Mouse (Mus musculus) limb, embryonic 15.5 days (tissue): Measurements from ENCODE around the gene Mtap. TPM values are rescaled to one million over a fixed set of nuclear protein-coding genes. Genes with fewer than 3 reads are reported as not detected.

Experiments
- ATAC-seq: fragments of 200-750 bp; cut with Nextera tagmentation; 2 replicates; pipeline ENCODE4 v1.8.0; 2017; ENCODE audit warnings: low read depth, moderate TSS enrichment; ENCODE audit not compliant: insufficient number of reproducible peaks, low FRiP score, low TSS enrichment
- H3K27ac ChIP-seq: fragments of 300-500 bp; sonication (generic); 2 replicates; pipeline ENCODE4 v1.5.1; 2015; ENCODE audit warnings: moderate library complexity, mild to moderate bottlenecking, inconsistent platforms
- H3K27me3 ChIP-seq: fragments of 300-500 bp; sonication (generic); 2 replicates; pipeline ENCODE4 v1.6.1; 2015; ENCODE audit warnings: inconsistent platforms
- H3K36me3 ChIP-seq: fragments of 300-500 bp; sonication (generic); 2 replicates; pipeline ENCODE4 v1.6.1; 2015; ENCODE audit warnings: inconsistent platforms
- H3K4me1 ChIP-seq: fragments of 300-500 bp; sonication (generic); 2 replicates; pipeline ENCODE4 v1.6.1; 2015; ENCODE audit warnings: inconsistent platforms
- H3K4me2 ChIP-seq: fragments of 300-500 bp; sonication (generic); 2 replicates; pipeline ENCODE4 v1.6.1; 2015; ENCODE audit warnings: mild to moderate bottlenecking, inconsistent platforms
- H3K4me3 ChIP-seq: fragments of 300-500 bp; sonication (generic); 2 replicates; pipeline ENCODE4 v1.5.1; 2015; ENCODE audit warnings: mild to moderate bottlenecking, inconsistent platforms
- H3K9ac ChIP-seq: fragments of 300-500 bp; sonication (generic); 2 replicates; pipeline ENCODE4 v1.6.1; 2015; ENCODE audit warnings: inconsistent platforms
- H3K9me3 ChIP-seq: fragments of 300-500 bp; sonication (generic); 2 replicates; pipeline ENCODE4 v1.6.1; 2016; ENCODE audit warnings: inconsistent platforms
- WGBS: fragments of 180-500 bp; shearing (Covaris S2); methylation state at CpG from one replicate; pipeline ENCODE4 v1.1.7; 2015; 5-methylcytosine and 5-hydroxymethylcytosine counted together
- polyA plus RNA-seq: library from polyadenylated mRNA; unstranded; fragments of >200 nt; fragmentation: Nextera tagmentation; extraction: Ambion mirVana; gene quantifications from 2 replicates; pipeline ENCODE4 v1.2.1, GENCODE M21; 2015

Gene Mtap
- polyA plus RNA-seq, 1 experiment from 2014 or later: 68.1 TPM

DNA sequence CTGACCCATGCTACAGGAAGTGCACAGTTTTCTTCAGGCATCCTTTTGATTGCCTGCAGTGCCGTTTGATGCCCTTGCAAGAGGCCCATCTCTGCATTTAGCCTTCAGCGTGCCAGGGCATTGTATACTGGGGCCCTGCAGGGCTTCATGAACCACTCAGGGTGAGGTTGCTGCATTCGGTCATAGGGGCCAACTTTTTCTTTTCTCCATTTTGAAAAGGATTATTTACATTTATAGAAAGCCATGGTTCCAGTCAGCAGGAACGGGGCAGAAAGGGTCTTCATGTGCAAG lies 1.4 kb downstream of the Mtap start:
- Histone ChIP-seq H3K27me3 (no peaks in the 10 kb centered on the region), H3K36me3 (0 out of 2 replicates have a peak, but pooled peaks cover under 1% of the 10 kb centered on the region), H3K4me3 (peak overlapping the region; percentile 98), H3K9me3 (no peaks in the 10 kb centered on the region), H3K9ac (no peak overlapping the region), H3K27ac (peak overlapping the region; percentile 93), H3K4me1 (peaks cover 30% of the 10 kb centered on the region), H3K4me2 (peak overlapping the region; percentile 82)
- 12% methylated on average over 4 of the region's 4 CpGs for WGBS
- no peak for ATAC-seq

DNA sequence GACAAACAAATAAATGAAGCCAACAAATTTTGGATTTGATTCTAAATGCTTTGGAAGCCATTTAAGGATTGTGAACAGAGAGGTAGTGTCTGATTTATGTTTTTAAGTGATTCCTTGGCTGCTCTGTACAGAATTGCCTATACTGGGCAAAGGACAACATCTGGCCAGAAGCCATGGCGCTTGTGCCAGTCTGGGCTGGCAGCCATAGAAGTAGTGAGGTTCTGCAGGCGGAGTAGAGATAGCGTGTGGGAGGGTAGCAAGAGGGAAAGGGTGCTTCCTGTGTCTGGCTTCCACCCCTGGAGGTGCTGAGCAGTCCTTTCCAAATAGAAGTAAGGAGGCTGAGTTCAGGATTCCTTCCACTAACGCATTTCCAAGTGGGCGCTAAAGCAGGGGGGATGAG lies 3.9 kb downstream of the Mtap start:
- no peaks in the 10 kb centered on the region for H3K27me3 ChIP-seq

DNA sequence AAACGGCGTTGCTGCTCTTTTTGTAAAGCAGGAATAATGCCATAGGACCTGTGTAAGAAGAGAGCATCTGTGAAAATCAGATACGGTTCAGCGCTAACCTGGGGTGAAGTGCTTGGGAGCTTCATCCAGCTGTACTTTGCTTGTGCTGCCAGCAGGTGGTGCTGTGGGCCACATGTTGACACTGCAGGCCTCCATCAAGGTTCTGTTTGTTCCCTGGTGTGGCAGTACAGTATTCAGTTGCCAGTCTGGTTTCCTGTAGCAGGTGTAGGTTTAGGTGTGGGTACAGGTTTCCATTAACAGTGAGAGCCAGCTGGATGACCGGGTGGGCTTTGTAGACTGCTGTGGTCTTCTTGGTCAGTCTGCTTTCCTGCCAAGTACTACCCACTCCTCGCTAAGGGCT lies 8.5 kb downstream of the Mtap start:
- H3K4me2 ChIP-seq: no peak overlapping the region
- no peaks in the 10 kb centered on the region for H3K9me3 ChIP-seq
- WGBS: 42% methylated on average over 6 of the region's 6 CpGs
- no peaks in the 10 kb centered on the region for H3K27me3 ChIP-seq
- H3K9ac ChIP-seq: no peak overlapping the region
- H3K27ac ChIP-seq: no peak overlapping the region
- no peak for ATAC-seq
- peaks cover 5% of the 10 kb centered on the region for H3K4me1 ChIP-seq
- H3K4me3 ChIP-seq: no peak overlapping the region
- H3K36me3 ChIP-seq: peaks cover 30% of the 10 kb centered on the region

More for the DNA sequence above, 3.9 kb downstream of the Mtap start:
- peaks cover 30% of the 10 kb centered on the region for H3K4me1 ChIP-seq
- no peak overlapping the region for H3K27ac ChIP-seq
- no peaks in the 10 kb centered on the region for H3K9me3 ChIP-seq
- WGBS: 71% methylated on average over 5 of the region's 5 CpGs
- no peak overlapping the region for H3K9ac ChIP-seq
- no peak overlapping the region for H3K4me3 ChIP-seq
- H3K36me3 ChIP-seq: peaks cover 6% of the 10 kb centered on the region; the same call in 1 of the 2 replicates
- ATAC-seq: no peak
- no peak overlapping the region for H3K4me2 ChIP-seq

DNA sequence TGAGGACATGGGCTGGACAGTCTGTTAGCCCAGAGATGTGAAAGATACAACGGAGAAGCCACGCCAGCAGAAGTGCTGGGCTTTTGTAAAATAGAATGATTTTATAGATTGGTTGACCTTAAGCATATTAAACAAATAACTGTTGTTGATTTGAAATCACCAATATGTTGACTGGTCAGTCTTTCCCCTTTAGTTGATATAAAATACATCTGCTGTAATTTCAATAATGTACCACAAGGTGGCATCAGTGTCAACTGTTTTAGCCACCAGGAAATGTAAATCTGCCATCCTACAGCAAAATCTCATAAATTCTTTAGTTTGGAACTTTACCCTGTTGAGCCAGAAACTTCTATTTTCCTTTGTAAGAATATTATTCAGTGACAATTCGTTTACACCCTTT lies 9.4 kb downstream of the Mtap start:
- H3K4me3 ChIP-seq: no peak overlapping the region
- H3K4me1 ChIP-seq: no peaks in the 10 kb centered on the region
- WGBS: 57% methylated on average over 3 of the region's 3 CpGs
- H3K4me2 ChIP-seq: no peak overlapping the region
- no peaks in the 10 kb centered on the region for H3K27me3 ChIP-seq
- ATAC-seq: no peak
- H3K9ac ChIP-seq: no peak overlapping the region
- no peak overlapping the region for H3K27ac ChIP-seq
- H3K9me3 ChIP-seq: no peaks in the 10 kb centered on the region
- peaks cover 37% of the 10 kb centered on the region for H3K36me3 ChIP-seq

DNA sequence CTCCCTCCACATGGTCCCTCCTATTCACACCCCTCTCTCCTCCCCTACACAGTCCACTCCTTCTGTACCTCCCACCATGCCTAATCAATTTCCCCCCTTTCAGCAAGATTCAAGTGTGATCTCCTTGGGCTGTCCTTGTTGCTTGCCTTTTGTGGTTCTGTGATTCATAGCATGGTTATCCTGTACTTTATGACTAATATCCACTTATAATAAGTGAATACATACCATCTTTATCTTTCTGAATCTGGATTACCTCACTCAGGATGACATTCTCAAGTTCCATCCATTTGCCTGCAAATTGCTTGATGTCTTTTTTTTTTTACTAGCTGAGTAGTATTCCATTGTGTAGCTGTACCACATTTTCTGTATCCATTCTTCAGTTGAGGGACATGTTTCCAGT lies 12.3 kb downstream of the Mtap start:
- peaks cover 44% of the 10 kb centered on the region for H3K36me3 ChIP-seq
- no peak overlapping the region for H3K4me3 ChIP-seq
- H3K9ac ChIP-seq: no peak overlapping the region
- no peak for ATAC-seq
- H3K4me2 ChIP-seq: no peak overlapping the region
- no peak overlapping the region for H3K27ac ChIP-seq
- no peaks in the 10 kb centered on the region for H3K27me3 ChIP-seq
- no peaks in the 10 kb centered on the region for H3K9me3 ChIP-seq
- H3K4me1 ChIP-seq: no peaks in the 10 kb centered on the region

DNA sequence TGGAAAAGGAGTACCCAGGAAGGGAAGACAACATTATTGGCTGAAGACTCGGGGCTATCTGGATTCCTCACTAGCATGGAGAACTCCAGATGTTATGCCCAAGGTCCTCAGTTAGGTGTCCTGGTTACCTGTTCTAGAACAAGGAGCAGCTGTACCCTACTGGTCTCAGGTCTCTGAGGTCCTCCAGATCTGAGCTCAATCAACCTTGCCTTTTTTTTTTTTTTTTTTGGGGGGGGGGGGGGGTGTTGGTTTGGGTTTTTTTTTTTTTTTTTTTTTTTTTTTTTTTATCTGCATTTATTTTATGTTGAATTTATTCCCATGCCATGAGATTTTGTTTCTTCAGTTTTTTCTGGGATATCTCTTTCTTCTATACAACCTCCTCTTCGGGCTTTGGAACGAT lies 24.5 kb downstream of the Mtap start:
- H3K4me2 ChIP-seq: no peak overlapping the region
- 89% methylated on average over 3 of the region's 3 CpGs for WGBS
- H3K27me3 ChIP-seq: no peaks in the 10 kb centered on the region
- H3K27ac ChIP-seq: no peak overlapping the region
- no peaks in the 10 kb centered on the region for H3K9me3 ChIP-seq
- ATAC-seq: no peak
- no peak overlapping the region for H3K4me3 ChIP-seq
- H3K36me3 ChIP-seq: peaks cover 82% of the 10 kb centered on the region
- H3K9ac ChIP-seq: no peak overlapping the region
- H3K4me1 ChIP-seq: no peaks in the 10 kb centered on the region

DNA sequence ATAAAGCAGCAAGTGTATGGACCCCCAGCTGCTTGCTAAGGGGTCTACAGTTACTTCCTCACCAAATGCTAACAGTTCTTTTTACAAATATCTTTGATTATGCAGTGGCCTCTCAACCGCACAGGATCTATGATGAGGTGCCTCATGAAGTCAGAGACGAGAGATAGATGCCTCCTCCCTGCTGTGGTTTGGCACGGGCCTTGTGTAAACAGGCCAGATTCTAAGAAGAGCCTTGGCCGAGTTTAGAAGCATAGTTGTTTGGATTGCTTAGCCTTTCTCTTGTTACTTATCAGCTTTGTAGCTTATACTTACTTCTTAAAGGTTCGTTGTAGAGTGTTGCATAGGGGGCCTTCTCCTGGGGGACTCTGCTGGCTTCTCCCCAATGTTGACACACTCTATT lies 25.6 kb downstream of the Mtap start:
- H3K27ac ChIP-seq: no peak overlapping the region
- 83% methylated on average over 5 of the region's 5 CpGs for WGBS
- no peaks in the 10 kb centered on the region for H3K4me1 ChIP-seq

DNA sequence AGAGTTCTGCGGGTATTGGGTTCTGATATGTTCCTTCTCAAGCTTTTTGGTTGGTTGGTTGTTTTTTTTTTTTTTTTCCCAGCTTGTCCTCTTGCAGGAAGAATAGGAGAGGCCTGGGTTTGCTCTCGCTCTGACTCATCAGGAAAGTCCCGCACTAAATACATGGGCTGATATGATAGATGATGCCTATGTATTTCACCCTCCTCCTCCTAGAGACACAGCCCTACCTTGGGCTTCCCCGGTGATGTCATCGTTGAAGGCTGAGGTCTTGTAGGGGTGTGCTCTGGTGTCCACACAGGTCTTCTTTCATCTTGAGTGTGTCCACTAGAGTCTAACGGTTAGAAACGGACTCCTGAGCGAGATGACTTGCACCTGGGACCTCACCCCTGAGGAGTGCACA lies 26.7 kb downstream of the Mtap start:
- H3K4me1 ChIP-seq: no peaks in the 10 kb centered on the region
- H3K4me3 ChIP-seq: no peak overlapping the region
- no peak overlapping the region for H3K9ac ChIP-seq
- 94% methylated on average over 8 of the region's 8 CpGs for WGBS
- no peaks in the 10 kb centered on the region for H3K9me3 ChIP-seq
- H3K27me3 ChIP-seq: no peaks in the 10 kb centered on the region
- ATAC-seq: 0 out of 2 replicates have a peak, but pooled peaks have one; percentile 24
- H3K27ac ChIP-seq: no peak overlapping the region
- no peak overlapping the region for H3K4me2 ChIP-seq
- H3K36me3 ChIP-seq: peaks cover 82% of the 10 kb centered on the region

More for the DNA sequence above, 25.6 kb downstream of the Mtap start:
- H3K27me3 ChIP-seq: no peaks in the 10 kb centered on the region
- no peak overlapping the region for H3K4me2 ChIP-seq
- ATAC-seq: no peak
- no peak overlapping the region for H3K9ac ChIP-seq
- no peaks in the 10 kb centered on the region for H3K9me3 ChIP-seq
- H3K36me3 ChIP-seq: peaks cover 82% of the 10 kb centered on the region
- H3K4me3 ChIP-seq: no peak overlapping the region

DNA sequence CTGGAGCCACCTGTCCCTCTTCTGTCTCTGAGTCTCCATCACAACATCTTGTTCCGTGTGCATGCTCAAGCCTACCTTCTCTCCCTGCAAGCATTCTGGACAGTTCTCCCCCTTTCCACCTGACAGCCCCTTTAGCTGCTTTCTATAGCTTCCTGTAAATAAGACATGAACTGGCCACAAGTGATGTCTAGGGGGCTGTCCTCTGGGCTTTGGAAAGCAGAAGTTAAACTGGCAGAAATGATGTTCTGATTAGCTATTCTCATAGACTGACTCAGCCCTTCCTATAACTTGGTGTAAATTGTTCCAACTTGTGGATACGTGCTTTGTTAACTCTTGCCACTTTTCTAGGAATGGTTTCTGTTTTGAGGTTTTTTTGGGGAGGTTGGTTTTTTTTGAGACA lies 27.8 kb downstream of the Mtap start:
- H3K9me3 ChIP-seq: no peaks in the 10 kb centered on the region
- H3K36me3 ChIP-seq: peaks cover 86% of the 10 kb centered on the region
- H3K4me1 ChIP-seq: no peaks in the 10 kb centered on the region
- H3K4me3 ChIP-seq: no peak overlapping the region
- WGBS: 85% methylated on average over 2 of the region's 2 CpGs
- H3K9ac ChIP-seq: no peak overlapping the region
- no peak overlapping the region for H3K27ac ChIP-seq
- no peaks in the 10 kb centered on the region for H3K27me3 ChIP-seq
- no peak for ATAC-seq
- no peak overlapping the region for H3K4me2 ChIP-seq

DNA sequence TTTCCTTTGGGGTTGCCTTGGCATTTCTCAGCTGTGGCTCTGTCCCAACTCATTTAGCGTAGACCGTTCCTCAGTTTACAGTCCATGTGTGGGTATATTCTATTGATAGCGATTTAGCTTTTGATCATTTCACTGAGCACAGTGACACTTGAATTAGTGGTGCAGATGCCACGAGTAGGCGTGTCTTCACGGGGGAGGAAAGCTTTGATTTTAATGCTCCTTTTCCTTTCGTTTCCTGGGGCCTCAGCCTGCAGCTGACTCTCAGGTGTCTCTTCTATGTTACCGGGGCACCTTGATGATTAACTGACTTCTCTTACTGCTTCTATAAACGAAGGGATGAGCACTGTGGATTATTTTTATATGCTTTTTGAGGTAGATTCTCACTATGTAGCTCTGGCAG lies 32.0 kb downstream of the Mtap start:
- H3K9me3 ChIP-seq: no peaks in the 10 kb centered on the region
- no peaks in the 10 kb centered on the region for H3K4me1 ChIP-seq
- H3K36me3 ChIP-seq: peaks cover 79% of the 10 kb centered on the region
- no peak overlapping the region for H3K27ac ChIP-seq
- H3K4me3 ChIP-seq: no peak overlapping the region
- H3K4me2 ChIP-seq: no peak overlapping the region
- no peak overlapping the region for H3K9ac ChIP-seq
- no peak for ATAC-seq
- H3K27me3 ChIP-seq: no peaks in the 10 kb centered on the region
- WGBS: 92% methylated on average over 9 of the region's 9 CpGs

DNA sequence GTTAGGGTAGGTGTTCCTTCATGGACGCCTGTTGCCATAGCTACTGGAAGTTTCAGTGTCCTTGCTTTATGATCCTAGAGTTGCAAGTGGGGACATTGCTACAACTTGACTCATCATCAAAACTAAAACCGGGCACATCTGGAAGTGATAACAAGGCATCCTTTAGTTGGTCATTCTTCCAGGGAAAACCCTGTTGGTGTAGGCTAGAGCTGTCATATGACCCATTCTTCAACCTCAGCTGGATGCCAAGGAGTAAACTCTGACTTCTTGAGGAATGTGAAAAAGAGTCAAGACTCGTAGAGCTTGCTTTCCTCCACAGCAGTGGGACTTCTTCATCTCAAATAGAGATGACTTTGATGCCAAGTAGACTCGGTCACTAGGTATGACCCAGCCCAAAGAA lies 32.8 kb downstream of the Mtap start:
- no peak overlapping the region for H3K4me2 ChIP-seq
- ATAC-seq: no peak
- H3K9ac ChIP-seq: no peak overlapping the region
- H3K36me3 ChIP-seq: peaks cover 78% of the 10 kb centered on the region
- no peaks in the 10 kb centered on the region for H3K4me1 ChIP-seq
- H3K27me3 ChIP-seq: no peaks in the 10 kb centered on the region
- no peak overlapping the region for H3K27ac ChIP-seq
- no peak overlapping the region for H3K4me3 ChIP-seq
- WGBS: 80% methylated on average over 4 of the region's 4 CpGs
- H3K9me3 ChIP-seq: no peaks in the 10 kb centered on the region

DNA sequence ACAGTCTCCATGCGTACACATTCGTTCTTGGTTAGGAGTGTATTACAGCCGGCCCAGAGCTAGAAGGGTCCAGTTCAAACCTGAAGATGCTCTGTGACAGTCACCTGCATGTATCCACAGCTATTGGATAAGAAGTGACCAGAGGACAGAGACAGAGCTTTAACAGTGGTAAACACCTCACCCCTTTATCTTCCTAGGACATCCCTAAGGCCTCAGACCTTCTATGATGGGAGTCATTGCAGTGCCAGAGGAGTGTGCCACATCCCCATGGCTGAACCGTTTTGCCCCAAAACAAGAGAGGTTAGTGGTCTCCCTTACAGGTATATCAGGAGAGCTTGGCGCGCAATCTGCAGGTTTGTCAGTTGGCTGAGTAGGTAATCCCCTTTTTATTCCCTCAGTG lies 34.0 kb downstream of the Mtap start:
- Histone ChIP-seq H3K36me3 (peaks cover 78% of the 10 kb centered on the region), H3K9me3 (no peaks in the 10 kb centered on the region), H3K4me2 (no peak overlapping the region), H3K4me1 (no peaks in the 10 kb centered on the region), H3K4me3 (no peak overlapping the region), H3K9ac (no peak overlapping the region), H3K27ac (no peak overlapping the region), H3K27me3 (no peaks in the 10 kb centered on the region)
- no peak for ATAC-seq
- 93% methylated on average over 6 of the region's 6 CpGs for WGBS

DNA sequence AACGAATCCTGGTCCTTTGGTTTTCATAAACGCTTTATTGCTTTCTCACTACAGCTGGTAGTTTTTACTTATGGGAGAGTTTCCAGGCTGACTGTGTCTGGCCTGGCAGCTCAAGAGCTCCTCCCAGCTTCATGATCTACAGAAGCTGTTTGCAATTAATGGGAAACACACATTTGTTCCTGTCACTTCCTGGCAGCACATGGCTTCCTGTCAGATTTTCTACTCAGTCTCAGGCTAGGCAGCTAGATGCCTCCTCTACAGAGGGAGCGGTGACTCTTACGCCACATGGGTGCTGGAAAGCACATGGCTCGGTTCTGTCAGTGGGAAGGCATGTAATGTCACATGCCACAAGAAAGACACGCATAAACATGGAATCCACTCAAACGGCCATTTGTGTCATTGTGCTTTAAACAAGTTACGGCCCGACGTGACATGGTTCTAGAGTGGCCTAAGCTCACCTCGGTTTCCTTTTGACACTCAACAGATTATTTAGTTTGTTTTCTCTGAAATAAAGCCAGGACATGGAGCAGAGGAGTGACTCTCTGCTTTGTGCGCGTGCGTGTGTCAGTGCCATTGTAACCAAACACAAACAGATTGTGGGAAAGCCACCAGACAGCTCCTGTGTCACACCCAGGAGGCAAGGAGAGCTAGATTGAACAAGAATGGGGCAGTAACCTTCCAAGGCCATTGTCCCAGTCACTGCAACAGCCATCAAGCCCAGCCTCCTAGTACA lies 36.1 kb downstream of the Mtap start:
- Histone ChIP-seq H3K4me2 (no peak overlapping the region), H3K27me3 (no peaks in the 10 kb centered on the region), H3K4me3 (no peak overlapping the region), H3K4me1 (no peaks in the 10 kb centered on the region), H3K36me3 (peaks cover 78% of the 10 kb centered on the region), H3K9me3 (no peaks in the 10 kb centered on the region), H3K9ac (no peak overlapping the region), H3K27ac (no peak overlapping the region)
- ATAC-seq: no peak
- 85% methylated on average over 14 of the region's 14 CpGs for WGBS
